Mouse (Mus musculus): Measurements from ENCODE around the gene Sesn2. TPM values are rescaled to one million over a fixed set of nuclear protein-coding genes. Genes with fewer than 3 reads are reported as not detected.

Gene Sesn2
- polyA plus RNA-seq (2012; rRNA removed; ENCODE audit: low replicate concordance) = 10.1 and 11.3 TPM in 2 replicates

GRCm38 (mm10) chr4:132510352-132510798, at the start of gene Sesn2:
TSS of gene Sesn2 (minus strand) at chr4:132510501.

GRCm38 (mm10) chr4:132535406-132536121, 25.3 kb upstream of the Sesn2 start, which contains the start of gene Dnajc8:
TSS of gene Dnajc8 (plus strand) at chr4:132535550.

GRCm38 (mm10) chr4:132532981-132533916, 22.9 kb upstream of the Sesn2 start, which contains the start of gene Atpif1:
TSS of gene Atpif1 (minus strand) at chr4:132533659.

GRCm38 (mm10) chr4:132463430-132464254, 46.7 kb downstream of the Sesn2 start, which contains the start of gene Med18:
TSS of gene Med18 (minus strand) at chr4:132463921.

Other genes with a start within 250 kb of the Sesn2 start
- gene Gmeb1, start 248.9 kb downstream of the Sesn2 start, polyA plus RNA-seq (2012; rRNA removed; ENCODE audit: low replicate concordance) = 11.4 and 15.9 TPM in 2 replicates
- gene Taf12, start 236.1 kb downstream of the Sesn2 start, polyA plus RNA-seq (2012; rRNA removed; ENCODE audit: low replicate concordance) = 3.7 and 8.7 TPM in 2 replicates
- 3.2 and 5.4 TPM in 2 replicates for gene Rab42, start 207.1 kb downstream of the Sesn2 start, polyA plus RNA-seq (2012; rRNA removed; ENCODE audit: low replicate concordance)
- 15.3 and 18.3 TPM in 2 replicates for gene Trnau1ap, start 181.0 kb downstream of the Sesn2 start, polyA plus RNA-seq (2012; rRNA removed; ENCODE audit: low replicate concordance)
- 5.9 and 6.3 TPM in 2 replicates for gene Rcc1, start 156.9 kb downstream of the Sesn2 start, polyA plus RNA-seq (2012; rRNA removed; ENCODE audit: low replicate concordance)
- 6.6 and 7.6 TPM in 2 replicates for gene Phactr4, start 88.0 kb downstream of the Sesn2 start, polyA plus RNA-seq (2012; rRNA removed; ENCODE audit: low replicate concordance)
- 3.0 and 3.6 TPM in 2 replicates for gene Med18, start 46.6 kb downstream of the Sesn2 start, polyA plus RNA-seq (2012; rRNA removed; ENCODE audit: low replicate concordance)
- 45.7 and 46.9 TPM in 2 replicates for gene Atpif1, start 23.2 kb upstream of the Sesn2 start, polyA plus RNA-seq (2012; rRNA removed; ENCODE audit: low replicate concordance)
- gene Dnajc8, start 25.0 kb upstream of the Sesn2 start, polyA plus RNA-seq (2012; rRNA removed; ENCODE audit: low replicate concordance) = 15.3 and 29.4 TPM in 2 replicates
- gene Ptafr, start 53.6 kb upstream of the Sesn2 start, polyA plus RNA-seq (2012; rRNA removed; ENCODE audit: low replicate concordance) = 23.8 and 35.8 TPM in 2 replicates
- gene Eya3, start 128.5 kb upstream of the Sesn2 start, polyA plus RNA-seq (2012; rRNA removed; ENCODE audit: low replicate concordance) = 19.6 and 44.2 TPM in 2 replicates
- 8.1 and 8.8 TPM in 2 replicates for gene Xkr8, start 222.0 kb upstream of the Sesn2 start, polyA plus RNA-seq (2012; rRNA removed; ENCODE audit: low replicate concordance)
- gene Smpdl3b, start 246.8 kb upstream of the Sesn2 start, polyA plus RNA-seq (2012; rRNA removed; ENCODE audit: low replicate concordance) = 4.0 and 5.0 TPM in 2 replicates